Mouse (Mus musculus) spleen, postnatal 14 days (tissue): ENCODE measurements around the gene Rerg.

Experiments
- DNase-seq, 2 experiments: peaks; one replicate each; pipeline ENCODE4 v3.0.0; 2021 to 2022; ENCODE audit warnings: low spot score in 2 of 2

The Rerg gene

GRCm38 (mm10) chr6:137170226-137170625 lies at the start of gene Rerg:
Rerg (minus strand) TSS chr6:137170497.
- DNase-seq = no peak

GRCm38 (mm10) chr6:137217841-137218463 lies 47.7 kb upstream of the Rerg start:
- DNase-seq = no peak

- no peak for DNase-seq
Observed at GRCm38 (mm10) chr6:137211441-137211840, 41.1 kb upstream of the Rerg start.

- DNase-seq = no peak
Observed at GRCm38 (mm10) chr6:137210991-137211390, 40.7 kb upstream of the Rerg start.

GRCm38 (mm10) chr6:137209992-137210391 lies 39.7 kb upstream of the Rerg start:
- no peak for DNase-seq

- no peak for DNase-seq
Observed at GRCm38 (mm10) chr6:137207126-137207525, 36.8 kb upstream of the Rerg start.

- DNase-seq = no peak
Observed at GRCm38 (mm10) chr6:137205662-137206400, 35.5 kb upstream of the Rerg start.

- DNase-seq = no peak
Observed at GRCm38 (mm10) chr6:137202661-137203060, 32.4 kb upstream of the Rerg start.

GRCm38 (mm10) chr6:137201578-137201977 lies 31.3 kb upstream of the Rerg start:
- DNase-seq = no peak

- no peak for DNase-seq
Observed at GRCm38 (mm10) chr6:137201166-137201565, 30.9 kb upstream of the Rerg start.

- DNase-seq = no peak
Observed at GRCm38 (mm10) chr6:137192063-137192462, 21.8 kb upstream of the Rerg start.

- no peak for DNase-seq
Observed at GRCm38 (mm10) chr6:137191026-137191425, 20.7 kb upstream of the Rerg start.

- DNase-seq = no peak
Observed at GRCm38 (mm10) chr6:137190577-137190976, 20.3 kb upstream of the Rerg start.

- DNase-seq = no peak
Observed at GRCm38 (mm10) chr6:137188375-137188926, 18.2 kb upstream of the Rerg start.

GRCm38 (mm10) chr6:137187426-137187825 lies 17.1 kb upstream of the Rerg start:
- no peak for DNase-seq

GRCm38 (mm10) chr6:137180636-137181035 lies 10.3 kb upstream of the Rerg start:
- no peak for DNase-seq

GRCm38 (mm10) chr6:137180115-137180514 lies 9.8 kb upstream of the Rerg start:
- no peak for DNase-seq

GRCm38 (mm10) chr6:137179026-137179425 lies 8.7 kb upstream of the Rerg start:
- DNase-seq = no peak

GRCm38 (mm10) chr6:137170646-137171045 lies 349 bp upstream of the Rerg start:
- no peak for DNase-seq

GRCm38 (mm10) chr6:137169171-137169968 lies 927 bp downstream of the Rerg start:
- DNase-seq = peak; percentile 51 to 75

GRCm38 (mm10) chr6:137166843-137167242 lies 3.5 kb downstream of the Rerg start:
- DNase-seq = no peak

- no peak for DNase-seq
Observed at GRCm38 (mm10) chr6:137163571-137163970, 6.7 kb downstream of the Rerg start.
